Mouse (Mus musculus) spleen, adult 2 months (tissue): ENCODE measurements around the gene Gabra2.

Experiments used
- CTCF ChIP-seq: fragments of 200-500 bp; IDR thresholded peaks from 2 replicates; pipeline ENCODE4 v1.5.1; 2011; ENCODE audit warnings: mild to moderate bottlenecking, inconsistent platforms; ENCODE audit not compliant: insufficient read depth, insufficient read length, insufficient replicate concordance; ENCODE audit errors: extremely low read depth
- POLR2A ChIP-seq: fragments of 200-500 bp; IDR thresholded peaks from 2 replicates; pipeline ENCODE4 v1.6.1; 2011; ENCODE audit warnings: low read depth, low read length, inconsistent platforms

DNA sequence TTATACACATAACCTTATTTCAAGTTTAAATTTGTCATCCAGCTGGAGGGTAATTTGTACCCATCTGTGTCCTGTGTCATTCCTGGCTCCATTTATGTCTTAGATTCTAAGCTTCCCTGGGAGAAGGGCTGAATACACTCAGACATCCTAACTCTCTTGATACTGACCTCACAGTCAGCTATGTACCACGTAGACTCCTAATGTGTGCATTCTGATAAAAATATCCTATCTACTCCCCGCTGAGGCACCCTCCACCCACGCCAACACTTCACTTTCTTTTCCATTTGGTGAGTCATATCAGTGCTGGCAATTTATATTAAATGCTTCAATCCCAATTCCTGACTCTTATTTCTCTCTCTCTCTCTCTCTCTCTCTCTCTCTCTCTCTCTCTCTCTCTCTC lies 34.0 kb downstream of the Gabra2 start:
- TF ChIP-seq POLR2A (no peak), CTCF (no peak)
